Mouse (Mus musculus): ENCODE measurements around the gene Cep104.

GRCm38 (mm10) chr4:154019571-154019970, 44.6 kb downstream of the Cep104 start:
- TF ChIP-seq CTCF (IDR thresholded peaks at IDR 0.05; ENCODE audit: control insufficient read depth, insufficient read depth, insufficient read length) (peak; percentile 46), MAX (IDR thresholded peaks at IDR 0.05) (no peak), USF1 (IDR thresholded peaks at IDR 0.05; ENCODE audit: low read depth) (no peak), MYOG (IDR thresholded peaks at IDR 0.05; ENCODE audit: control insufficient read depth, extremely low read depth, insufficient read length) (no peak), FOSL1 (IDR thresholded peaks at IDR 0.05; ENCODE audit: insufficient read depth, low read length, poor library complexity, severe bottlenecking) (no peak), CEBPB (IDR thresholded peaks at IDR 0.05; ENCODE audit: low read depth) (no peak)
